Mouse (Mus musculus): ENCODE results near the gene Ptpro. TPM values are rescaled to one million over a fixed set of nuclear protein-coding genes. Genes with fewer than 3 reads are reported as not detected.
"Not testable (repeated sequence)": the region's sequence is repeated elsewhere in the genome, so short reads cannot be mapped to it uniquely, and the experiment has no call there.

Ptpro gene
- total RNA-seq, 1 experiment from 2014 or later: 1.5 TPM

- no peak for DNase-seq
These were observed 205.1 kb downstream of the Ptpro start for GRCm38 (mm10) chr6:137457210-137457609.

DNA sequence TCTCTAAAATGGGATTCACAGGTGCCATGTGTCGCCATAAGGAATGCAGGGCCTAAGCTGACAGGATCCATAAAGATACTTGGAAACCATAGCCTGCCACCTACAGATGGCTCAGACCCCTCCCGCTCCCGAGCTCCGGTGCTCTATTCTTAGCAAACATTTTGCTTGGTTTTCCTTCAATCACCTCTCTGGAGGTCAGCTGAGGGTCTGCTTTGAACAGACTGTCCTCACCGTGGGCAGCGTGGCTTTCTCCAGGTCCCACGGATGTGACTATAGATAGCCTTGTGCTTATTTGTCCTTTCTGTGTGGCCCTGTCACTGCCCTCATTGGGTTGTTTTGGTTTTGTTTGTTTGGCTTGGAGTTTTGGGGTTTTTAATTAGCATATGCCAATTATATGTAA, 206.0 kb downstream of the Ptpro start:
- DNase-seq: no peak

DNA sequence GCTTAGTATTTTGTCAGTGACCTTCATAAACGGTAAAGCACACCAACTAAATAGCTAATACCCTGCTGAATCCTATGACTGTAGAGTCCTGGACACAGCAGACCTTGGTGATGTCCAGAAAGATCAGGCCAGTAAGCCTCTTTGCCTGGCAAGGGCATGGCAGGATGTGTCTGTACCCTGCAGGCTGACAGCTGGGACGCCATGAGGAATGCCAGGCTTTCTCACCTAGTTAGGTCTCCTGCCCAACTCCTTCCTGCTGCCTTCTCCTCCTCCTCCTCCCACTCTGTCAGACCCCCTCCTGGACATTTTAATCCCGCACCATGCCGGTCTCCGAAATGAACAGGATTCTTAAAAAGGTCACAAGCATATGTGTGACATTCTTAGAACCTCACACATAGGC, 211.7 kb downstream of the Ptpro start:
- no peak for DNase-seq

DNA sequence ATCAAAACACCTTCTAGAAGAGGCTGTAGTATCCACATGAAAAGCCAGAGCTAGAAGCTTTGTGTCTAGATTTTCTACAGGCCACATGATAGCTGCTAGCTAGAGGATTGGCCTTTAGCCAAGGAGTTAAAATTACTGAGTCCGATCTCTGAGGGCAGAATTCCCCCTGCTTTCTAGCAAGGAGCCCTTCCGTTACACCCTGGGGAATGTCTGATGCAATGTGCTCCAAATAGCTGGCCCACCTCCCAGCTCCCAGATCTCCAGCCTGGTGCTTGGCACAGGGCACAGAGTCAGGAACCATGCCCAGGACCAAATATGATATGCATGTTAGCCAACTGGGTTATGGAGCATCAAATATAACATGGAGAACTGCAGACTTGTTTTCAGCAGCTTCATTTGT, 213.1 kb downstream of the Ptpro start:
- peak; percentile 52 for DNase-seq

DNA sequence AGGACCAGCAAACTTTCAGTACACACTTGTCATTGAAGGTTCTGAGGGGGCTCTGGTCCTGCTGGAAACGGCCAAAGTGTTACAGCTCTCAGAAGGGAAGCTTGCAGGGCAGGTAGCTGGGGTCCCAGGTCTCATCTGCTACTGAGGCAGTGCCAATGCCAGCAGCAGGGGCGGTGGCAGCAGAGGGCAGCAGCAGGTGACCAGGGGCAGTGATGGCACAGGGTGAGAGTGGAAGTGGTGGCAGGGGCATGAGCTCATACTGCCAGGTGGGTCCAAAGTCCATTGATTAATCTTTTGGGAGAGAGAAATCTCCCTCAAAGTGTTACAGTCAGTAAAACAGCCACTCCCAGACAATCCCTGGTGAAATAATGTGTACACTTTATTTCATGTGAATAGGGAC, 214.1 kb downstream of the Ptpro start:
- DNase-seq: no peak

GRCm38 (mm10) chr6:137467696-137468095, 215.6 kb downstream of the Ptpro start:
- no peak for DNase-seq

GRCm38 (mm10) chr6:137469541-137469940, 217.4 kb downstream of the Ptpro start:
- DNase-seq: no peak

- DNase-seq: peak; percentile 89
These were observed 218.9 kb downstream of the Ptpro start for GRCm38 (mm10) chr6:137470901-137471598.

DNA sequence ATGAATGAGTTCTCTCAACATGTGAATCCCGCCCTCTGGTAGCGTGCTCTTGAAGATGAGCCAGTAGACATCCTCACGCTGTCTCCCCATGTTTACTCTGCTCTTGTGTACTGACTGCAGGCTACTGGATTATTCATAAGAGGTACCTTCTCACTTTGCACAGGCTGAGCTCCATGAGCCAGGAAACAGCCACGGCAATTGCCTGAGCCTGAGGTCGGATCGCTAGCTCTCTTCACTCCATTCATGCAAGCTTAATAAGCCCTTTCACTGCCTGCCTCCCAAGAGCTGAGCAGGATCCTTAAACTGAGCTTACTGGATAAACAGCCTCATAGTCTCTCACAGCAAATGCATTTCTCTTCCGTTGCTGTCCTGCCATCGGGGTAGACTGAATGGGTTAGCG, 220.0 kb downstream of the Ptpro start:
- DNase-seq: no peak

- no peak for DNase-seq
These were observed 221.3 kb downstream of the Ptpro start for GRCm38 (mm10) chr6:137473433-137473832.

- DNase-seq: not testable (repeated sequence)
These were observed 223.6 kb downstream of the Ptpro start for GRCm38 (mm10) chr6:137475695-137476094.

GRCm38 (mm10) chr6:137482891-137483290, 230.8 kb downstream of the Ptpro start:
- DNase-seq: no peak

DNA sequence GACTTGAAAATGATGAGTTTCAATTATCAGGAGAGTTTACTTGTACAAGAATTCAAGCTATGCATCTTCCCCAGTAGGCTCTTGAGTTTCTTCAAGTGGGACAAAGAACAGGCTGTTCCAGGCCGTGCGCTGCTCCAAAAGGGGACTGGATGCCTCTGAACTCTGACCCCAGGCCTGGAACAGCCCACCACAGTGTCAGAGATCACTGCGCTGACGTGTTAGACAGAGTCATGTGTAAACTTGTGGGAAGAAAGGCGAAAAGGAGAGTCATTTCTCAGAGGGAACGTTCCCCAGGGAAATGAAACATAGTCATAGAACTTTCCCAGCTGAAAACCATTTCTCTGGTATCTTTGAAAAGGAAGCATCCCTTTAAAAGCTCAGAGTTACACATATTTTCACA, 235.3 kb downstream of the Ptpro start:
- no peak for DNase-seq

DNA sequence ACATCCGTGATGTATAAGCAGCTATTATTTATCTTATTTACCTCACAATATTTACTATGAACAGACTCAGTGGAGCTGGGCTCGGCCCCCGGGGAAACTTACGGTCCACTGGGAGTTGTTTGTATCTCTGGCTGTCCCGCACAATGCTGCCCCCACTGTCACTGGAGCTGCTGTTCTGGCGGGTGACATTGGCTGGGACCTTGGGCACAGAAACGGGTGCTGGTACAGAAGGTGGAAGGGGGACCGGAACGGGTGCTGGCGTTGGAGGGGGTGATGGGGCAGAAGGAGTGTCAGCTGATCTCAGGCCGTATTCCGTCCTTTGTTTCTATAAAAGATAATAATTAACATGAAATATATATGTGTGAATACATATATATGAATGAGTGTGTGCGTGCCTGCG, 238.0 kb downstream of the Ptpro start:
- no peak for DNase-seq

- DNase-seq: no peak
These were observed 239.5 kb downstream of the Ptpro start for GRCm38 (mm10) chr6:137491659-137492058.

DNA sequence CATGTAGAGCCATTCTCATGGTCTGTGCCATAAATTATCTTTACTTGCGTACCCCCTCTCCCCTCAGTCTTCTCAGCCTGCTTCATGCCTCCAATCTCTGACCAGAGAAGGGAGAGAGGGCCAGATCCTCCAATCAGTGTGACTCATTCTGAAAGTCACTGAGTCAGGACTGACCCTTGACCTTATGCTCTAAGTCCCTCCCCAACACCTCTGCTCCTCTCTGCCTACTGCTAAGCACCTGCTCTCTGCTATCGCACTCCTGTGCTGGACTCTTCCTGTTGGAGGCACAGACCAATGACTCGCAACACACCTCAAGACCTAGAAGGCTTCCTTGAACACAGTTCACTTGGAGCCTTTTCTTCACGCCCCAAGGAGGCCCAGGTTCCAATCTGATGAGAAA, 240.5 kb downstream of the Ptpro start:
- no peak for DNase-seq

DNA sequence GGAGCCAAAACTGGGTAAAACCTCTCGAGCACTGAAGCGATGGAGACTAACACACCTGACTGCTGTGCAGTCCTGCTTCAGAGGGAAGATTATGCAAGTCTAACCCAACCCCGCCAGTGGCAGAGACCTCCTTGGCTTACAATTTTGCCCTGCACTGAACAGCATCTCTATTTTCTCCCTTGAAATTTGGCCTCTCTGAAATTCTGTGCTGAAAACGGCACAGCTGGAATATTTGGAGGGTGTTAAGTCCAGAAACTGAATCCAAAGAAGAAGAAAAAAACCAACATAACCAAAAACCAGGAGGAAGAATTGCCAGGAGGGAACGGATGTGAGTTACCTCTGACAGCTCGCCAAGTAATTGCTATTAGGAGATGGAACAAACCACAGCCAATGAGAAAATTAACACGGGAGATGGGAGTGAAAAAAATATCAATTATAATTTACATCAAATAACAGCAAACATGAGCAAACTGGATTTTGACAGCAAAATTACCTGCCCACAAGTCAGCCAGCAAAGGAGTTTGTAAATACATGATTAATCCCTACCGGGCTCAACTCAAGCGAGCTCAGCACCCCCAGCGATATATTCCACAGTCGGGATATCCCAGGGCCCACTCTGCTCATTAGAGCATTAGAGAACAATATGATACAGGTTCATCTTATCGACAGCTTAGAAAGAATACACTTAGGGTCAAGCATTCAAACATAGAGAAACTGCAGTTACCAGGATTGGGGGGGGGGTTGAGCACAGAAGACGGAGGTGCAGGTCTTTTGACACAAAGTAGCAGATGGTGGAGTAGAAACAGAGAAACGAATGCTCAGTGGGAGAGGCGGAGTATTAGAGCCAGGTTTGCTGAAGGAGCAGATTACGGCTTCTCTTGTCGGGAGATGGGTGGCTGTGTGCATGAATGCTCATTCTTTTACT, 241.4 kb downstream of the Ptpro start:
- no peak for DNase-seq

DNA sequence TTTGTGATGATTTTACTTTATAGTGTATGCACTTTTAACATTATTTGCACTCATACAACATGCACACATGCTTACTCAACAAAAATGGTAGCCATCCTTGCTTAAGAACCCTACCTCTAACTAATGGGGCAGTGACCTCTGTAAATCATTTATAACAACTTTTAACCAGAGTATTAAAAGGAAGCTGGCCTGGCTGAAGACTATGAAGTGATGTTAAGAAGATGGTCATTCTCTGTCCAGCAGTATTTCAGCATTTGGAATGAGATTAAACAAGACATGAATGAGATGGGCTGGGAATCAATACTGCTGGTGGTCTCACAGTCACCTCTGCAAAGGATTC, 242.0 kb downstream of the Ptpro start:
- DNase-seq: no peak

DNA sequence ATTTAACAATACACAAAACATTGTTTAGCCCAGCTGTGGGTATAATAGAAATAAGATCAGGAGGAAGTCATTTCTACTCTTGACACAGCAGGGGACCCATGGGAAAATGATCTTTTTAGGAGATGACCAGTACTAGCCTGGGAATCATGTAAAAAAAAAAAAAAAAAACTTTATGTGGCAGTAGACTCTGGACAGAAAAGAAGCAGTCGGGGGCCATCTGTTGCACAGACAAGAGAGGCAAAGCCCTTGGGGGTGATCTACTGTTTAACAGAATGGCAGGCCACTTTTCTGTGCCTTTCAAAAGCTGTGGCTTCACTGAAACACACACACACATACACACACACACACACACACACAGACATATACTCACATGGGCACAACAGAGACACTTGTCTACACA, 242.7 kb downstream of the Ptpro start:
- no peak for DNase-seq

DNA sequence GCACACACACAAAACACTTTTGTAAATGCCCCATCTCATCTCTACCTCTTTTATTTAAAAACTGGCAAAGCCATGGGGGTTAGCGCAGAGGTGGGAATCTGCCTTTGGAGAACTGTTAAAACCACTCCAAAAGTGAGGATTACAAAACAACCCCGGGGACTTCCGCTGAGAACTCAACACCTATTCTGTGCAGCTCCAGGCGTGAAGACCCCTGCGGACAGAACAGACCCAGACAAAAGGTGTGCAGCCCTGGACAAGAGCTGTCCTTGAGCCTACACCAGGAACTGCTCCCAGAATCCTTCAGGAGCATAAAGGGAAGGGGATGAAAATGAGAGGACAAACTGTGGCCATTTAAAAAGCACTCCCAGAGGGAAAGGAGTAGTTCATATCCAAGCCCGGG, 243.1 kb downstream of the Ptpro start:
- no peak for DNase-seq

- DNase-seq: no peak
These were observed 244.4 kb downstream of the Ptpro start for GRCm38 (mm10) chr6:137496562-137496961.

GRCm38 (mm10) chr6:137497208-137497835, 245.2 kb downstream of the Ptpro start:
- no peak for DNase-seq

- DNase-seq: no peak
These were observed 246.7 kb downstream of the Ptpro start for GRCm38 (mm10) chr6:137498781-137499180.

Measured in adrenal gland, postnatal 25 days (tissue).